ENCODE assay signal across 9 mouse cellular contexts in genomic region chr7:102246265-102246664, GRCm38 (mm10). TPM values are rescaled to one million over a fixed set of nuclear protein-coding genes. Genes with fewer than 3 reads are reported as not detected.
A peak's percentile ranks its signal among the peaks of the same experiment; 100 is the strongest.
DNase-seq lines count a peak whose midpoint lies in the region; ATAC-seq lines count a peak whose summit lies in the region.
"Had no signal": no experiment of that assay in that cellular context is flagged by ENCODE, and none has a peak within 500 bp of the region (broad histone marks: within the 10 kb centered on the region; RNA-seq: fewer than 3 reads in every experiment).

No protein-coding gene starts in this region.

- H3K27ac ChIP-seq in hindbrain, embryonic 12.5 days: 0 out of 2 replicates have a peak overlapping the region, but pooled peaks have one; percentile 17
- H3K27ac ChIP-seq in hindbrain, embryonic 11.5 days (ENCODE audit: low read depth, low read length): no peak overlapping the region
- H3K27ac ChIP-seq in limb, embryonic 12.5 days: 0 out of 2 replicates have a peak overlapping the region, but pooled peaks have one; percentile 30
- H3K27ac ChIP-seq: midbrain, embryonic 13.5 days had no signal

- no peak for ATAC-seq in hindbrain, embryonic 12.5 days (ENCODE audit: low FRiP score)
- ATAC-seq in hindbrain, embryonic 11.5 days (ENCODE audit: low FRiP score): no peak
- ATAC-seq in limb, embryonic 12.5 days (ENCODE audit: insufficient number of reproducible peaks, insufficient read depth, low FRiP score, low TSS enrichment, low read depth): no peak
- ATAC-seq: midbrain, embryonic 13.5 days had no signal

- no peaks in the 10 kb centered on the region for H3K9me3 ChIP-seq in hindbrain, embryonic 12.5 days (replicated peaks)
- H3K9me3 ChIP-seq in hindbrain, embryonic 11.5 days (ENCODE audit: control insufficient read depth, low read length): no peaks in the 10 kb centered on the region
- no peaks in the 10 kb centered on the region for H3K9me3 ChIP-seq in limb, embryonic 12.5 days
- H3K9me3 ChIP-seq: midbrain, embryonic 13.5 days had no signal

- no peak for DNase-seq in hindbrain, embryonic 11.5 days (ENCODE audit: low spot score)
- DNase-seq in testis, postnatal 14 days (ENCODE audit: low spot score): peak; percentile 45
- DNase-seq in testis, postnatal 10 days (ENCODE audit: low spot score): no peak
- peak; percentile 44 for DNase-seq in yolk sac, embryonic 10.5 days (ENCODE audit: low spot score)
- no peak for DNase-seq in cerebellum, postnatal 10 days
- no peak for DNase-seq in frontal cortex, postnatal 10 days (ENCODE audit: low spot score in 2 of 2)

- H3K9ac ChIP-seq in hindbrain, embryonic 12.5 days: no peak overlapping the region
- no peak overlapping the region for H3K9ac ChIP-seq in hindbrain, embryonic 11.5 days (ENCODE audit: low read depth, low read length)
- H3K9ac ChIP-seq in limb, embryonic 12.5 days (replicated peaks): 0 out of 2 replicates have a peak overlapping the region, but pooled peaks have one; percentile 28
- H3K9ac ChIP-seq: midbrain, embryonic 13.5 days had no signal

- peaks cover 5% of the 10 kb centered on the region; the same call in 1 of the 2 replicates for H3K36me3 ChIP-seq in hindbrain, embryonic 12.5 days
- H3K36me3 ChIP-seq in hindbrain, embryonic 11.5 days (ENCODE audit: control insufficient read depth, insufficient read depth, low read length): no peaks in the 10 kb centered on the region
- H3K36me3 ChIP-seq in limb, embryonic 12.5 days: peaks cover 22% of the 10 kb centered on the region
- H3K36me3 ChIP-seq: midbrain, embryonic 13.5 days had no signal

- H3K4me1 ChIP-seq in hindbrain, embryonic 12.5 days: peaks cover 34% of the 10 kb centered on the region
- H3K4me1 ChIP-seq in hindbrain, embryonic 11.5 days (replicated peaks; ENCODE audit: control insufficient read depth, insufficient read depth, low read length): peaks cover 7% of the 10 kb centered on the region
- H3K4me1 ChIP-seq in limb, embryonic 12.5 days (replicated peaks): peaks cover 41% of the 10 kb centered on the region

- no peak overlapping the region for H3K4me2 ChIP-seq in hindbrain, embryonic 12.5 days (replicated peaks)
- H3K4me2 ChIP-seq in hindbrain, embryonic 11.5 days (replicated peaks; ENCODE audit: low read depth, low read length): no peak overlapping the region
- H3K4me2 ChIP-seq in limb, embryonic 12.5 days: no peak overlapping the region
- H3K4me2 ChIP-seq: midbrain, embryonic 13.5 days had no signal

- 73% methylated on average over 6 of the region's 6 CpGs for WGBS in hindbrain, embryonic 12.5 days
- 67% methylated on average over 6 of the region's 6 CpGs for WGBS in hindbrain, embryonic 11.5 days
- WGBS in limb, embryonic 12.5 days: 51% methylated on average over 6 of the region's 6 CpGs

- H3K4me3 ChIP-seq in hindbrain, embryonic 12.5 days: no peak overlapping the region
- H3K4me3 ChIP-seq in hindbrain, embryonic 11.5 days (ENCODE audit: low read depth, low read length): no peak overlapping the region
- no peak overlapping the region for H3K4me3 ChIP-seq in limb, embryonic 12.5 days (replicated peaks)
- H3K4me3 ChIP-seq: midbrain, embryonic 13.5 days had no signal

- H3K27me3 ChIP-seq in hindbrain, embryonic 12.5 days: no peaks in the 10 kb centered on the region
- no peaks in the 10 kb centered on the region for H3K27me3 ChIP-seq in hindbrain, embryonic 11.5 days (ENCODE audit: control insufficient read depth, insufficient read depth, low read length)
- H3K27me3 ChIP-seq in limb, embryonic 12.5 days: no peaks in the 10 kb centered on the region
- H3K27me3 ChIP-seq: midbrain, embryonic 13.5 days had no signal

RNA-seq across cellular contexts. Expression of gene Rhog, which starts 9.6 kb away (rescaled TPM):
- polyA plus RNA-seq in hindbrain, embryonic 12.5 days (2016; fragmentation: Nextera tagmentation; extraction: Ambion mirVana): 29.8 and 29.9 TPM in 2 replicates
- 35.3 and 35.5 TPM in 2 replicates for polyA plus RNA-seq in hindbrain, embryonic 11.5 days (2014; fragmentation: Nextera tagmentation; extraction: Ambion mirVana)
- polyA plus RNA-seq in limb, embryonic 12.5 days (2016; fragmentation: Nextera tagmentation; extraction: Ambion mirVana): 47.8 and 50.4 TPM in 2 replicates

RNA-seq across cellular contexts. Expression of gene Stim1, which starts 21.3 kb away (rescaled TPM):
- 14.8 and 17.1 TPM in 2 replicates for polyA plus RNA-seq in hindbrain, embryonic 12.5 days (2016; fragmentation: Nextera tagmentation; extraction: Ambion mirVana)
- polyA plus RNA-seq in hindbrain, embryonic 11.5 days (2014; fragmentation: Nextera tagmentation; extraction: Ambion mirVana): 9.3 and 10.3 TPM in 2 replicates
- polyA plus RNA-seq in limb, embryonic 12.5 days (2016; fragmentation: Nextera tagmentation; extraction: Ambion mirVana): 17.7 and 25.3 TPM in 2 replicates

RNA-seq across cellular contexts. Expression of gene Pgap2, which starts 36.3 kb away (rescaled TPM):
- 57.1 and 61.0 TPM in 2 replicates for polyA plus RNA-seq in hindbrain, embryonic 12.5 days (2016; fragmentation: Nextera tagmentation; extraction: Ambion mirVana)
- polyA plus RNA-seq in hindbrain, embryonic 11.5 days (2014; fragmentation: Nextera tagmentation; extraction: Ambion mirVana): 47.4 and 50.3 TPM in 2 replicates
- polyA plus RNA-seq in limb, embryonic 12.5 days (2016; fragmentation: Nextera tagmentation; extraction: Ambion mirVana): 82.0 and 84.9 TPM in 2 replicates

RNA-seq across cellular contexts. Expression of gene Nup98, which starts 36.3 kb away (rescaled TPM):
- polyA plus RNA-seq in hindbrain, embryonic 12.5 days (2016; fragmentation: Nextera tagmentation; extraction: Ambion mirVana): 42.0 and 42.3 TPM in 2 replicates
- polyA plus RNA-seq in hindbrain, embryonic 11.5 days (2014; fragmentation: Nextera tagmentation; extraction: Ambion mirVana): 40.0 and 42.1 TPM in 2 replicates
- polyA plus RNA-seq in limb, embryonic 12.5 days (2016; fragmentation: Nextera tagmentation; extraction: Ambion mirVana): 50.5 and 51.8 TPM in 2 replicates

Comparison
In these comparisons a context has a peak if more than half of its experiments do, and no peak if none do; other contexts are left out.
1. DNase-seq: peak in testis, postnatal 14 days (single experiment) and yolk sac, embryonic 10.5 days (single experiment); none in hindbrain, embryonic 11.5 days (single experiment), testis, postnatal 10 days (single experiment), cerebellum, postnatal 10 days (0 of 2) and frontal cortex, postnatal 10 days (0 of 2).